Mouse (Mus musculus) embryonic facial prominence, embryonic 14.5 days (tissue): Measurements from ENCODE around the gene Mymk. TPM values are rescaled to one million over a fixed set of nuclear protein-coding genes. Genes with fewer than 3 reads are reported as not detected.

ENCODE experiments used
- ATAC-seq: fragments of 200-750 bp; cut with Nextera tagmentation; 2 replicates; pipeline ENCODE4 v1.8.0; 2017; ENCODE audit warnings: low read depth, moderate number of reproducible peaks, moderate TSS enrichment
- DNase-seq: peaks from one replicate; pipeline ENCODE4 v3.0.0-alpha.2; 2015; ENCODE audit warnings: low spot score
- H3K27ac ChIP-seq: fragments of 300-500 bp; sonication (generic); replicated peaks from 2 replicates; pipeline ENCODE4 v1.5.1; 2014; ENCODE audit warnings: low read depth, mild to moderate bottlenecking, low read length, moderate library complexity
- H3K27me3 ChIP-seq: fragments of 300-500 bp; sonication (generic); replicated peaks from 2 replicates; pipeline ENCODE4 v1.6.1; 2014; ENCODE audit warnings: low read length; ENCODE audit not compliant: control insufficient read depth, insufficient read depth
- H3K36me3 ChIP-seq: fragments of 300-500 bp; sonication (generic); 2 replicates; pipeline ENCODE4 v1.6.1; 2014; ENCODE audit warnings: low read length, mixed read lengths; ENCODE audit not compliant: control insufficient read depth, insufficient read depth
- H3K4me1 ChIP-seq: fragments of 300-500 bp; sonication (generic); 2 replicates; pipeline ENCODE4 v1.6.1; 2014; ENCODE audit warnings: antibody characterized with exemption, low read length; ENCODE audit not compliant: control insufficient read depth, insufficient read depth
- H3K4me2 ChIP-seq: fragments of 300-500 bp; sonication (generic); 2 replicates; pipeline ENCODE4 v1.6.1; 2014; ENCODE audit warnings: low read depth, mild to moderate bottlenecking, low read length, moderate library complexity, mixed read lengths
- H3K4me3 ChIP-seq: fragments of 300-500 bp; sonication (generic); 2 replicates; pipeline ENCODE4 v1.5.1; 2014; ENCODE audit warnings: low read depth, mild to moderate bottlenecking, low read length
- H3K9ac ChIP-seq: fragments of 300-500 bp; sonication (generic); 2 replicates; pipeline ENCODE4 v1.6.1; 2014; ENCODE audit warnings: low read depth, mild to moderate bottlenecking, low read length, moderate library complexity, mixed read lengths
- H3K9me3 ChIP-seq: fragments of 300-500 bp; sonication (generic); 2 replicates; pipeline ENCODE4 v1.6.1; 2016; ENCODE audit warnings: low read length; ENCODE audit not compliant: control insufficient read depth
- WGBS: fragments of 180-500 bp; shearing (Covaris S2); extraction: QIAGEN DNeasy Blood & Tissue Kit; methylation state at CpG from one replicate; pipeline ENCODE4 v1.1.7; 2014; 5-methylcytosine and 5-hydroxymethylcytosine counted together
- polyA plus RNA-seq: library from polyadenylated mRNA; unstranded; fragments of >200 nt; fragmentation: Nextera tagmentation; extraction: Ambion mirVana; gene quantifications from 2 replicates; pipeline ENCODE4 v1.2.1, GENCODE M21; 2014

The Mymk gene
- polyA plus RNA-seq, 1 experiment from 2014 or later, result 111 TPM

DNA sequence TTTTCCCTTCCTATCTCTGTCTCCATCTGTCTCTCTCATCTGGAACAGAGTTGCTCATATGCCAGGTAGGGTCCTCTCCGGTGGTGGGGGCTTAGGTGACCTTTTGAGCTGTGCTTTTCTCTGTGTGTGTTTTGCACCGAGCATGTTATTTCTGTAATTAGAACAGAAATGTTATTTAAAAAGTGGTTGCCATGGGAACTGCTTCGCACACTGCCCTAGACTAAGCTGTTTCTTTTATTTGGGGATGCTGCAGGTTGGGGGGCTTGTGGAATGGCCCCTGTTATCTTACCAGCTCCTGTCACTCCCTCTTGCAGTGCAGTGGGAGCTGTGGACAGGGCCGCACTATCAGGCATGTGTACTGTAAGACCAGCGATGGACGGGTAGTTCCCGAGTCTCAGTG lies 31.6 kb upstream of the Mymk start:
- no peak overlapping the region for H3K4me3 ChIP-seq
- H3K36me3 ChIP-seq, result no peaks in the 10 kb centered on the region
- no peak overlapping the region; the same call in 1 of the 2 replicates for H3K9ac ChIP-seq
- H3K27me3 ChIP-seq, result no peaks in the 10 kb centered on the region
- H3K27ac ChIP-seq, result no peak overlapping the region
- H3K4me2 ChIP-seq, result no peak overlapping the region
- peaks cover 5% of the 10 kb centered on the region; the same call in 1 of the 2 replicates for H3K4me1 ChIP-seq
- no peak for DNase-seq
- 63% methylated on average over 7 of the region's 7 CpGs for WGBS
- no peak for ATAC-seq
- H3K9me3 ChIP-seq, result no peaks in the 10 kb centered on the region

DNA sequence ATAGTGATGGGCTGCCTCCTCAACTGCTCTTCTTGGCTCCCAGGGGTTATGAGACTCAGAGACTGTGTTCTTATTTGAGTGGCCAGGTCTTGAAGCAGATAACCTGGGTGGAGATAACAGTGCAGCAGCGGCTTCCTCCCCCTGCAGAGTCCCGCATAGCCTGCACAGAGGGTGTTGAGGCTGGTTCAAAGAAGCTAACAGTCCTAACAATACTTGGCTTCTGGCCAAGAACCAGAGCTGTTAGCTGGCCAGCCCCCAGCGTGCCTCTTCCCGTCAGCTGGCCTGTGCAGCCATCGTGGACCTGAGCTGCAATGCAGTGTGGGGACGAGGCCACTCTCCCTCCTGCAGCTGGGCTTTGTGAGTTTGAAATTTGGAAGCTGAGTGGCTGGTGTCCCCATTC lies 25.8 kb upstream of the Mymk start:
- DNase-seq (peak; percentile 88), ATAC-seq (peak; percentile 66)
- no peaks in the 10 kb centered on the region for H3K36me3 ChIP-seq
- H3K9ac ChIP-seq, result no peak overlapping the region
- no peak overlapping the region for H3K4me2 ChIP-seq
- H3K27me3 ChIP-seq, result no peaks in the 10 kb centered on the region
- H3K4me3 ChIP-seq, result no peak overlapping the region
- H3K4me1 ChIP-seq, result peaks cover 26% of the 10 kb centered on the region
- 0 out of 2 replicates have a peak overlapping the region, but pooled peaks have one; percentile 23 for H3K27ac ChIP-seq
- H3K9me3 ChIP-seq, result no peaks in the 10 kb centered on the region
- WGBS, result 10% methylated on average over 6 of the region's 6 CpGs

DNA sequence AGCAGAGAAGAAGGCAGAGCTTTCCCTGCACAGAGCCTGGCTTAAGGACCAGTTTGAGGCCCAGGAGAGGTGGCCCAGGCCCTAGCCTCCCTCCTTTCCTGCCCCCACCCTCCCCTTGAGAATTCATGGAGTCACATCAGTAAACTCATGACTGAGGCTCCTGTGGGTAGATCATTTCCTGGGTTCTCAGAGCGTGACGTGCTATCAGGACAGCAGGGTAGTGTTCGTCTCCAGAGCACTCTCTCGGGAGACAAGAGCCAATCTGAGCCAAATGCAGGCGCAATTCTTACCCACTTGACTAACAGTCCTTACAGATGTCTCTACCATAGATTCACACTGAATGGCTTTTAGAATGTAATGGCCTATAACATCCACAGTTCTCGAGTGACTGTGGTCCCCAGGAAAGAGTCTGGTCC lies 25.3 kb upstream of the Mymk start:
- Histone ChIP-seq H3K9ac (no peak overlapping the region), H3K4me2 (no peak overlapping the region), H3K4me3 (no peak overlapping the region), H3K9me3 (no peaks in the 10 kb centered on the region), H3K27ac (peak overlapping the region; percentile 68), H3K36me3 (no peaks in the 10 kb centered on the region), H3K27me3 (no peaks in the 10 kb centered on the region), H3K4me1 (peaks cover 26% of the 10 kb centered on the region)
- DNase-seq (no peak), ATAC-seq (0 out of 2 replicates have a peak, but pooled peaks have one; percentile 7)
- 58% methylated on average over 6 of the region's 6 CpGs for WGBS

DNA sequence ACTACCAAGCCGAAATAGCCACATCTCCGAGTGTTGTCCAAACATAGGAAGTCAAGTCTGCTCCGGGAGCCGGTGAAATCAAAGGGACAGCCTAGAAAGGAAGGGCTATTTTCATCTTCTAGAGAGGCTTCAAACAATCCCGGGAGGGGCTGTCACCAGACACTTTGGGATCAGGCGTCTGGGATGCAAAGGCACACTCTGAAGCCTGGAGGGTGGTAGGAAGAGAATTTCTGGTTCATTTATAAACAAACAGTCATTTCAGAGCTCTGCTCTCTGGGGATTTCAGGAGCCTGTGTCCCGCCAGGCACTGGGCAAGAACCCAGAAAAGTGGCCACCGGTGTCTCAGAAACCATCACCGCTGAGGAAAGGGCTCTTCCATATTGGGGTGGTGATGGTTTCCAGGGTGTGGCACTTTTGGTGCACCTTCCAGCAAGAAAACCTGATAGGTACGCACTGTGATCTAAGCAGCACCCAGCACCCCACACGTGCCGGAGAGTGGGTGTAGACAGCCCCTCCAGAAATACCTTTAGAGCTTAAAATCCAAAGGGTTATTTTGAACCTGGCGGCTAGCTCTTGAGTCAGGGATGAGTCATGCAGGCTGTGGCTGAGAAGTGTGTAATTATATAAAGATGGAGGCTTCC lies 24.5 kb upstream of the Mymk start:
- H3K27me3 ChIP-seq, result no peaks in the 10 kb centered on the region
- DNase-seq (peak; percentile 50), ATAC-seq (peak; percentile 15; the same call in 1 of the 2 replicates)
- no peaks in the 10 kb centered on the region for H3K36me3 ChIP-seq
- 45% methylated on average over 13 of the region's 13 CpGs for WGBS
- no peak overlapping the region for H3K9ac ChIP-seq
- H3K4me3 ChIP-seq, result no peak overlapping the region
- no peak overlapping the region for H3K4me2 ChIP-seq
- H3K4me1 ChIP-seq, result peaks cover 26% of the 10 kb centered on the region
- no peak overlapping the region for H3K27ac ChIP-seq
- H3K9me3 ChIP-seq, result no peaks in the 10 kb centered on the region

DNA sequence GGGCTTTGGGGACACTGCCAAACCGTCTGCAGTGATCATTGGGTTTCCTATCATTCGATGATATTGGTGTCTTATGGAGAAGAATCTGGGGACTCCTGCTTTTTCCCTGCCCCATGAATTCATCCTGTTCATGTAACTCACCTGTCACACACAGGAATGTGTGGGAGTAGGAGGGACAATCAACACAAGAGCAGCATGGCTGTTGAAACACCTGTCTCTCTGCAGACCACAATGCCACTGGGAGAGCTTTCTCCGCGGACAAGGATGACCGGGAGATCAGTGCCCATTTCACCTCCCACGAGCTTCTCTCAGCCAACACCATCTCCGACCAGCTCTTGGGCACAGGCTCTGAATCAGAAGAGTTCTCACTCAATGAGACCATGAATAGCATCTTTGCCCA lies 23.2 kb upstream of the Mymk start:
- Histone ChIP-seq H3K4me2 (no peak overlapping the region), H3K4me3 (no peak overlapping the region), H3K36me3 (no peaks in the 10 kb centered on the region), H3K27ac (no peak overlapping the region), H3K4me1 (peaks cover 26% of the 10 kb centered on the region), H3K9ac (no peak overlapping the region), H3K27me3 (no peaks in the 10 kb centered on the region), H3K9me3 (no peaks in the 10 kb centered on the region)
- no peak for ATAC-seq
- DNase-seq, result no peak
- 89% methylated on average over 7 of the region's 7 CpGs for WGBS

DNA sequence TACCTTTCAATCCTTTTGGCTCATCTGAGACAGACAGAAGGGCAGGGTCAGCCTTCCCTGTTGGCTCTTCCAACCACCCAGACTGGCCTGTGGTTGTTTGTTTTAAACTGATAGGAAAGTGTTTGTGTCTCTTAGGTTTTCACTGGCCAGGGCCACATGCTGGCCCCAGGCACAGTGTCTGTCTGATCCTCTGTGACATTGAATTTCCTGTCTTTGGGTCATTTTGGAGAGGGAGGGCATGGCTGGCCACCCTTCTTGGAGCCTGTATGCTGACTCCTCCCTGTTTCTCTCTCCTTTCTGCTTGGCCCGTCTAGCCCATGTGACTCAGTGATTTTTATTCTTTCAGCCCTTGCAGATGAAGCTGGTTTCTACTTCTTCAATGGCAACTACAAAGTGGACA lies 17.3 kb upstream of the Mymk start:
- Histone ChIP-seq H3K4me1 (peaks cover 14% of the 10 kb centered on the region), H3K4me3 (no peak overlapping the region)

DNA sequence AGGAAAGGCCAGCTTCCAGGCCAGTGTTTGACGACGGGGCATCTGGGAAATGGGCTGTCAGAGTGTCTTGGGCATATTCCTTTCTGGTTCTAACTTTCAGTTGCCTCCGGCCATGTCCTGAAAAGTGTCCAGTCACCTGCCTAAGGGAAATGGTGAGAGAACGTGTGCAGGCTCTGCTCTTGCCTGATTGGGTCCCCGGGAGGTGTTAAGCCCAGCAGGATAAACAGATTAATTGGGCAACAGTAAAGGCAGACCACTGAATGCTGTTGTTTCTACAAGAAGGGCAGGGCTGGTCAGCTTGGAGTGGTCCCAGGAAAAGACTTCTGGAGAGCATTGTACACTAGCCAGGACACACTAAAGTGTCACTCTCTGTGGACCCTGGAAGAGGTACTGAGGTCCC lies 16.7 kb upstream of the Mymk start:
- peaks cover 14% of the 10 kb centered on the region for H3K4me1 ChIP-seq
- 66% methylated on average over 5 of the region's 5 CpGs for WGBS
- no peak overlapping the region for H3K4me2 ChIP-seq
- no peaks in the 10 kb centered on the region for H3K36me3 ChIP-seq
- no peaks in the 10 kb centered on the region for H3K27me3 ChIP-seq
- H3K27ac ChIP-seq, result no peak overlapping the region
- no peak overlapping the region for H3K9ac ChIP-seq
- no peak overlapping the region for H3K4me3 ChIP-seq
- ATAC-seq (no peak), DNase-seq (no peak)
- H3K9me3 ChIP-seq, result no peaks in the 10 kb centered on the region

More for the DNA sequence above, 17.3 kb upstream of the Mymk start:
- Histone ChIP-seq H3K27me3 (no peaks in the 10 kb centered on the region), H3K27ac (no peak overlapping the region), H3K36me3 (no peaks in the 10 kb centered on the region), H3K9me3 (no peaks in the 10 kb centered on the region), H3K9ac (no peak overlapping the region), H3K4me2 (no peak overlapping the region)
- ATAC-seq (no peak), DNase-seq (no peak)
- WGBS, result 54% methylated on average over 1 of the region's 1 CpGs

DNA sequence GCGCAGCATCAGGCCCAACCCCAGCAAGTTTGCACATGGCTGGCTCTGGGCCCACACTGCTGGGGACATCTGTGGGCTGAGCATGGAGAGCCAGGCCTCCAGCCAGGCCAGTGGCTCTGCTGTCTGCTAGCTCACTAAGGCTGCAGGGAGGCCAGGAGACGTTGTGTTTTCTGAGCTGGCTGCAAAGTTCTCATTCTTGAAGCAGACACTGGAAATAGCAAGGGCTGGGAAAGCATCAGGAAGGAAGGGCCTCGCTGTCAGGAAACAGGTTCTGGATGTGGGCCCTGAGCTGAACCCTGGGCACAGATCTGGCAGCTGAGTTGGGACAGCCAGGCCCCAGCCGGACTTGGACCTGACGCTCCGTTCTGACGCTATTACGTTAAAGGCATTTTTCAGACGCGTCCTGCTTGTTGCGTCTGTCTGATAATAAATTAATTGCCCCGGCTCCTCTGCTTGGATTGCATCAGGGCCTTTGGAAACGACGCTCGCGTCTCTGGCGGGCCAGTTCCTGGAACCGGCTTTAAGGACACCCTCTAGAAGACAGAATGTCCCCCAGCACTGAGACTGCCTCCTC lies 16.2 kb upstream of the Mymk start:
- no peak for ATAC-seq
- Histone ChIP-seq H3K36me3 (no peaks in the 10 kb centered on the region), H3K4me1 (peaks cover 14% of the 10 kb centered on the region), H3K27me3 (no peaks in the 10 kb centered on the region), H3K27ac (peak overlapping the region; percentile 33; the same call in 1 of the 2 replicates), H3K4me2 (no peak overlapping the region), H3K9me3 (no peaks in the 10 kb centered on the region), H3K4me3 (no peak overlapping the region), H3K9ac (no peak overlapping the region)
- WGBS, result 68% methylated on average over 18 of the region's 18 CpGs
- DNase-seq, result peak; percentile 58

DNA sequence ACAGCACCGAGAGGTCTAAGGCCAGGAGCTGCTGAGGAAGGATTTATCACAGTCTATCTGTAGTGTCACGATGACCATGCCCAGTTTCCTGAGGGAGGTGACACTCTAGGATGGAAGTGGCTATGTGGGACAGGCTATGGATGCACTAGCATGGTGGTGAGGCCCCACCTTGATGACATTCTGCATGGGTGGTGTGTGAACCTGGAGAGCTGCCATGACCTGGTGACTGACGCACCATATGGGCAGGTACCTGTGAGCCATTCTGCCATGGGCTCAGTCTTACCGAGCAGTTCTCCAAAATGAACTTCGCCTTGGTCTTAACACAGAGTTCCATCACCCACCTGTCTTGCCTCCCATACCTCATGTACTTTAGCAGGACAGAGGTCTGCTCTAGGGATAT lies 15.6 kb upstream of the Mymk start:
- no peak overlapping the region for H3K4me2 ChIP-seq
- H3K4me3 ChIP-seq, result no peak overlapping the region
- 94% methylated on average over 5 of the region's 5 CpGs for WGBS
- no peaks in the 10 kb centered on the region for H3K27me3 ChIP-seq
- no peak for DNase-seq
- H3K9me3 ChIP-seq, result no peaks in the 10 kb centered on the region
- no peak overlapping the region for H3K9ac ChIP-seq
- peaks cover 14% of the 10 kb centered on the region for H3K4me1 ChIP-seq
- H3K36me3 ChIP-seq, result no peaks in the 10 kb centered on the region
- no peak overlapping the region for H3K27ac ChIP-seq
- no peak for ATAC-seq
